Mouse (Mus musculus): ENCODE measurements around the gene Rps15a. TPM values are rescaled to one million over a fixed set of nuclear protein-coding genes. Genes with fewer than 3 reads are reported as not detected.

Rps15a gene
- polyA plus RNA-seq, 1 experiment from 2014 or later, result 688 TPM

GRCm38 (mm10) chr7:118123512-118124411 is 7.8 kb upstream of the Rps15a start:
- Histone ChIP-seq H3K27ac (no peak overlapping the region), H3K27me3 (ENCODE audit: low read depth, poor library complexity, severe bottlenecking) (no peaks in the 10 kb centered on the region), H3K36me3 (peaks cover 80% of the 10 kb centered on the region), H3K4me1 (peaks cover 23% of the 10 kb centered on the region), H3K9me3 (replicated peaks) (no peaks in the 10 kb centered on the region), H3K4me3 (no peak overlapping the region)
- 95% methylated on average over 4 of the region's 4 CpGs for WGBS
- DNase-seq (ENCODE audit: low spot score), result no peak

DNA sequence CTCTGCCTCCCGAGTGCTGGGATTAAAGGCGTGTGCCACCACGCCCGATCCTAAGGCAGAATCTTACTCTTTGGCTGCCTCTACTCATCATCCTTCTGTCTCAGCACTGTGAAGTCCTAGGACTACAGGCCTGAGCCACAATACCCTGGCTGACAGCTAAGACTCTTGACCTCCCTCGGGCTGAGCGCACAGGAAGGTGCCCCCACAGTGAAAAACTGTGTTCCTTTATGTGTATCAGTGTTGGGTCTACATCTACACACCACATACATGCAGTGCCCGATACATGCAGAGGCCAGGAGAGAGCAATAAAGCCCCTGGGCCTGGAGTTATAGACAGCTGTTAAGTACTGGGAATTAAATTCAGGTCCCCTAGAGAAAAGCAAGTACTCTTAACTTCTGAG is 6.2 kb upstream of the Rps15a start:
- WGBS, result 96% methylated on average over 7 of the region's 7 CpGs
- no peak for DNase-seq (ENCODE audit: low spot score)
- Histone ChIP-seq H3K27ac (no peak overlapping the region), H3K4me3 (no peak overlapping the region), H3K4me1 (peaks cover 13% of the 10 kb centered on the region), H3K27me3 (ENCODE audit: low read depth, poor library complexity, severe bottlenecking) (no peaks in the 10 kb centered on the region), H3K9me3 (replicated peaks) (no peaks in the 10 kb centered on the region), H3K36me3 (peaks cover 88% of the 10 kb centered on the region)

GRCm38 (mm10) chr7:118120654-118121053 is 4.7 kb upstream of the Rps15a start:
- Histone ChIP-seq H3K27ac (no peak overlapping the region), H3K36me3 (peaks cover 72% of the 10 kb centered on the region), H3K4me1 (peaks cover 7% of the 10 kb centered on the region), H3K27me3 (ENCODE audit: low read depth, poor library complexity, severe bottlenecking) (no peaks in the 10 kb centered on the region), H3K9me3 (replicated peaks) (no peaks in the 10 kb centered on the region), H3K4me3 (no peak overlapping the region)
- WGBS, result 75% methylated on average over 1 of the region's 1 CpGs
- DNase-seq (ENCODE audit: low spot score), result no peak

DNA sequence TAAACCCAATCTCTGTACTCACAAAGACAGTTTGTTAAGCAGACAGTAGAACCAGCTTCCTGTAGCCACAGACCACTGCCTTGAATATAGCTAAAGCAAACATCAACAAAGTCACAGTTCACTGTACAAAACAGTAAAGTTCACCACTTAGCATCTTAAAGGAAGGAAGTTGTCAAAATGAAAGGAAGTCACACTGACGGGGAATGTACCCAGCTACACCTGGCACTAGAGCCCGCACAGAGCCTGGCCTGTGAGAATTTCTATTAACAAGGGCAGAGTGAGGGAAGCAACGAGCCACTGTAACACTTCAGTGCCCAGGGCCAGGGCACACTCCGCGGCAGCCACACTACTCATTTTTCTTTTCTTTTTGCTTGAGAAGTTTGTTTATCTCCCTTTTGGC is 4.0 kb upstream of the Rps15a start:
- Histone ChIP-seq H3K27ac (no peak overlapping the region), H3K36me3 (peaks cover 72% of the 10 kb centered on the region), H3K4me1 (peaks cover 9% of the 10 kb centered on the region), H3K4me3 (no peak overlapping the region), H3K9me3 (replicated peaks) (no peaks in the 10 kb centered on the region), H3K27me3 (ENCODE audit: low read depth, poor library complexity, severe bottlenecking) (no peaks in the 10 kb centered on the region)
- no peak for DNase-seq (ENCODE audit: low spot score)
- 85% methylated on average over 5 of the region's 5 CpGs for WGBS

- no peak overlapping the region for H3K4me3 ChIP-seq
- no peaks in the 10 kb centered on the region for H3K9me3 ChIP-seq (replicated peaks)
- peaks cover 74% of the 10 kb centered on the region for H3K36me3 ChIP-seq
- WGBS, result 75% methylated on average over 2 of the region's 2 CpGs
- no peak overlapping the region for H3K27ac ChIP-seq
- DNase-seq (ENCODE audit: low spot score), result no peak
- H3K27me3 ChIP-seq (ENCODE audit: low read depth, poor library complexity, severe bottlenecking), result no peaks in the 10 kb centered on the region
- H3K4me1 ChIP-seq, result peaks cover 17% of the 10 kb centered on the region
Measured at GRCm38 (mm10) chr7:118119142-118119541, 3.2 kb upstream of the Rps15a start.

DNA sequence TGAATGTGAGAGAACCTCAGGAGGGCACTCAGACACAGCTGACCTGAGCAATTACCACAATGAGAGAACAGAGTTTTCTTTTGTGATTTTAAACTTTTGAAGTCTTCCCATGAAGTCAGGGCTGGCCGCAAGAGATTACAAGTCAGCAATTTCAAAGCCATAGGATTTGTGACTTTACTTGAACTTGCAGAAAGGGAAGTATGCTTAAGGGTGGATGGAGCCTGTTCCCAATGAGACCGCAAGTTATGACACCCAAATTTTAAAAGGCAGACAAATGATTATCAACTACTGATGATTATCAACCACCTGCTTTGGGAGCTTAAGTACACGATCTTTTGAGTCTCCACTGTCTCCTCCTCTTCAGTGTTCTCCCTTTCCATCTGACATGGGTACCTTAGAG is 2.4 kb upstream of the Rps15a start:
- H3K4me3 ChIP-seq, result no peak overlapping the region
- H3K9me3 ChIP-seq (replicated peaks), result no peaks in the 10 kb centered on the region
- no peak overlapping the region for H3K27ac ChIP-seq
- no peak for DNase-seq (ENCODE audit: low spot score)
- 89% methylated on average over 3 of the region's 3 CpGs for WGBS
- H3K36me3 ChIP-seq, result peaks cover 74% of the 10 kb centered on the region
- H3K27me3 ChIP-seq (ENCODE audit: low read depth, poor library complexity, severe bottlenecking), result no peaks in the 10 kb centered on the region
- peaks cover 24% of the 10 kb centered on the region for H3K4me1 ChIP-seq

GRCm38 (mm10) chr7:118117539-118118210 is 1.7 kb upstream of the Rps15a start:
- Histone ChIP-seq H3K27ac (0 out of 2 replicates have a peak overlapping the region, but pooled peaks have one; percentile 99), H3K4me3 (no peak overlapping the region), H3K4me1 (peaks cover 31% of the 10 kb centered on the region), H3K27me3 (ENCODE audit: low read depth, poor library complexity, severe bottlenecking) (no peaks in the 10 kb centered on the region), H3K36me3 (peaks cover 74% of the 10 kb centered on the region), H3K9me3 (replicated peaks) (no peaks in the 10 kb centered on the region)
- WGBS, result 40% methylated on average over 4 of the region's 4 CpGs
- DNase-seq (ENCODE audit: low spot score), result no peak

DNA sequence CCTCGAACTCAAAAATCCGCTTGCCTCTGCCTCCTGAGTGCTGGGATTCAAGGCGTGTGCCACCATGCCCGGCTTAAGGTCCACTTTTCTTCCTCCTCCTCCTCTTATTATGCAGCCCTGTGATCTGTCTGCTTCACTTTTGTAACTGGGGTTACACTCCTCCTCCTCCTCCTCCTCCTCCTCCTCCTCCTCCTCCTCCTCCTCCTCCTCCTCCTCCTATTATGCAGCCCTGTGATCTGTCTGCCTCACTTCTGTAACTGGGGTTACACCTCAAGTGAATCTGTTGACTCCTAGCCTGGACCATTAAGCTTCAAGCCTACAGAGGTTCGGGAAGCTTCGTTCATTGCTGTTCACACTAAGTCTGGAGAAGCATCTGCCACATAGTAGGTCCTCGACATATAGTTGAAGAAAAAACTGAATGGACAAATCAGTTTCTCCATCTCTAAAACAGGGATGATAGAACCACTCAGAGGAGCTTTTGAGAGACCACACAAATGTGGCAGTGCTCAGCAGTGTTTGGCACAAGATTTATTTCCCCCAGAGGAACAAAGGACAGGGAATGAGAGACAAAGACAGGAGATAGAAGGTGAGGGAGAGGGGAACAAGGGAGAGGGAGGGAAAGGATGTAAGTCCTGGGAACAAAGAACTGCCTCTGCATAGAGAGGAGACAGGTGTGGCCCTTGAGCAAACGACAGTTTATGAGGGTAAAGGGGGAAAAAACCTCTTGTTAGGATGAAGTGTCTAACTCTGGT is 975 bp upstream of the Rps15a start:
- DNase-seq (ENCODE audit: low spot score), result no peak
- Histone ChIP-seq H3K4me1 (peaks cover 38% of the 10 kb centered on the region), H3K36me3 (peaks cover 74% of the 10 kb centered on the region), H3K27me3 (ENCODE audit: low read depth, poor library complexity, severe bottlenecking) (no peaks in the 10 kb centered on the region), H3K27ac (peak overlapping the region; percentile 99), H3K9me3 (replicated peaks) (no peaks in the 10 kb centered on the region), H3K4me3 (peak overlapping the region; percentile 98)
- 16% methylated on average over 8 of the region's 8 CpGs for WGBS

DNA sequence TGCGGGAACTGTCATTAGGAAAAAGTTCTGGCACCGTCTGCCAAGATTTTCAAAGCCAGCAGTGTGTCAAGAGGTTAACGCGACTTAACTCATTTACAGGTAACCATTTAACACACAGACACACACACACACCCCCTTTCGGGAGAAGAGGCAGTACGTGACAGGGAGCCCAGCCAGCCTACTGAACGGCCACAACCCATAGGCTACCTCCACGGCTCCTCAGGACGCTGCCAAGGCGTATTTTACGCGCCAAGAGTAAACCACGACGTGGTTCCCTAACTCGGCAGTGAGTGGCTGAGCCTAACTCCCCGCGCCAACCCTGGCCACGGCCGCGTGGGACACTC is 483 bp downstream of the Rps15a start:
- no peaks in the 10 kb centered on the region for H3K27me3 ChIP-seq (ENCODE audit: low read depth, poor library complexity, severe bottlenecking)
- peaks cover 51% of the 10 kb centered on the region for H3K4me1 ChIP-seq
- no peak for DNase-seq (ENCODE audit: low spot score)
- H3K36me3 ChIP-seq, result peaks cover 74% of the 10 kb centered on the region
- H3K27ac ChIP-seq, result peak overlapping the region; percentile 99
- no peaks in the 10 kb centered on the region for H3K9me3 ChIP-seq (replicated peaks)
- WGBS, result under 1% methylated on average over 20 of the region's 20 CpGs
- peak overlapping the region; percentile 98 for H3K4me3 ChIP-seq

DNA sequence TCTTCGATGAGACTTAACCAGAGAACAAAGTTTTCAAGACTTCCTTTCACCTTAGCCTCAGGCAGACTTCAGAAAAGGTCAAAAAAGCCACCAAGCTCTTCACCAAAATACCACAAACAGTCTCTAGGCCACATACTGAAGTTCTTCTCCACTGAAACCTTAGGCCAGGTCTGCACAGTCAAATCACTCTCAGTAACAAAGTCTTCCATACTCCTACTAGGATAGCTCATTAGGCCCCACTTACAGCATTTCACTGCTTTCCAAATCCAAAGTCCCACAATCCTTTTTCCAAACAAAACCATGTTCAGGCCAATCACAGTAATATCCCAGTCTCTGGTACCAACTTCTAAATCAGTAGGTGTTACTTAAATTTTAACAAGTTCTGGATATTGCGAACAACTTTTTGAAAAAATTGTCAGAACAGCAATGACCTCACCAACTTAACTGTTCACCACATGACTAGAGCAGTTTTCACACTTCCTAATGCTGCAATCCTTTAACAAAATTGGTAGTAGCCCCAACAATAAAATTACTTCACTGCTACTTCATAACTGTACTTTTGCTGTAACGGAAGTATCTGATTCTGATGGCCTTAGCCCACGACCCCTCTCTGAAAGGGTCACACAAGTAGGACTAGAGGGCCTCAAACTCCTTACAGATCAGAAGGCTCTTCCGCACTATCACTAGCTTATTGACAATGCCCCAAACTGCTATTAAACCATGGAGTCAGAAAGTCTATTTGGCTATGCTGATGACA is 2.3 kb downstream of the Rps15a start:
- Histone ChIP-seq H3K9me3 (replicated peaks) (no peaks in the 10 kb centered on the region), H3K27ac (no peak overlapping the region), H3K27me3 (ENCODE audit: low read depth, poor library complexity, severe bottlenecking) (no peaks in the 10 kb centered on the region), H3K4me3 (peak overlapping the region; percentile 98), H3K36me3 (peaks cover 74% of the 10 kb centered on the region), H3K4me1 (peaks cover 51% of the 10 kb centered on the region)
- WGBS, result 76% methylated on average over 5 of the region's 5 CpGs
- DNase-seq (ENCODE audit: low spot score), result no peak

DNA sequence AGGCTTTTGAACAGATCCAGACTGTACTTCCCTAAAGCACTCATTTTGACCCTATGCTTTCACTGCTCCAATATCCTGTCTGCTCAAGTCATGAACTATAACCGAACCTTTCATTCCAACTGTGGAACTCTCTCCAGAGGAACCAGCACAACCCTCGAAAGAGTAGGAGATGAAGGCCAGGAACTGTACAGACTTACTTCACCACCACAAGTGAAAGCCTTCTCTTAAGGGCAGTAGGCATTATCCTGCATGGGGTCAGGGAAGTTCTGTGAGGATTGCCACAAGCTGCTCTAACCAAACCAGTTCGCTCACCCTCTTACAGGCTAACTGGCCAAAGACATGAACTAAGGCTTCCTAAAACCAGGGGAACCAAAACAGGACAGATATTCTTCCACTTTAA is 4.9 kb downstream of the Rps15a start:
- Histone ChIP-seq H3K36me3 (peaks cover 90% of the 10 kb centered on the region), H3K4me3 (peak overlapping the region; percentile 21)
- 85% methylated on average over 3 of the region's 3 CpGs for WGBS

GRCm38 (mm10) chr7:118107671-118108070 is 8.3 kb downstream of the Rps15a start:
- no peak overlapping the region for H3K27ac ChIP-seq
- no peaks in the 10 kb centered on the region for H3K27me3 ChIP-seq (ENCODE audit: low read depth, poor library complexity, severe bottlenecking)
- peaks cover 20% of the 10 kb centered on the region for H3K4me1 ChIP-seq
- no peak for DNase-seq (ENCODE audit: low spot score)
- peaks cover 86% of the 10 kb centered on the region for H3K36me3 ChIP-seq
- H3K4me3 ChIP-seq, result no peak overlapping the region
- WGBS, result 89% methylated on average over 1 of the region's 1 CpGs
- H3K9me3 ChIP-seq (replicated peaks), result no peaks in the 10 kb centered on the region

More for the DNA sequence above, 4.9 kb downstream of the Rps15a start:
- no peaks in the 10 kb centered on the region for H3K27me3 ChIP-seq (ENCODE audit: low read depth, poor library complexity, severe bottlenecking)
- no peak for DNase-seq (ENCODE audit: low spot score)
- no peak overlapping the region for H3K27ac ChIP-seq
- H3K9me3 ChIP-seq (replicated peaks), result no peaks in the 10 kb centered on the region
- H3K4me1 ChIP-seq, result peaks cover 44% of the 10 kb centered on the region

Measured in limb, embryonic 10.5 days (tissue).